Comparison of ENCODE assay signal across 8 mouse cellular contexts in genomic region chr14:60086254-60086807, GRCm38 (mm10).
DNase-seq lines count a peak whose midpoint lies in the region; ATAC-seq lines count a peak whose summit lies in the region.

No protein-coding gene starts in this region.

- no peaks in the 10 kb centered on the region for H3K9me3 ChIP-seq in heart, embryonic 12.5 days (replicated peaks)
- H3K9me3 ChIP-seq in hindbrain, embryonic 13.5 days, result no peaks in the 10 kb centered on the region
- no peaks in the 10 kb centered on the region for H3K9me3 ChIP-seq in midbrain, embryonic 11.5 days (ENCODE audit: control insufficient read depth, low read length)

- no peak for DNase-seq in heart, postnatal 36 days
- DNase-seq in Muller cell, postnatal 12 days (ENCODE audit: inconsistent ontology term), result peak; percentile 3
- peak; percentile 92 for DNase-seq in midbrain, embryonic 11.5 days (ENCODE audit: low spot score, missing footprints)
- DNase-seq in B cell, adult 2 months, result no peak
- DNase-seq in frontal cortex, postnatal 25 days (ENCODE audit: low spot score in 2 of 2), result no peak
- no peak for DNase-seq in retina, embryonic 14.5 days (ENCODE audit: low spot score)

- WGBS in heart, embryonic 12.5 days, result 4% methylated on average over 21 of the region's 21 CpGs
- WGBS in hindbrain, embryonic 13.5 days, result 2% methylated on average over 21 of the region's 21 CpGs
- WGBS in midbrain, embryonic 11.5 days, result 4% methylated on average over 21 of the region's 21 CpGs

- peak overlapping the region; percentile 47 for H3K4me3 ChIP-seq in heart, embryonic 12.5 days
- peak overlapping the region; percentile 55 for H3K4me3 ChIP-seq in hindbrain, embryonic 13.5 days
- peak overlapping the region; percentile 45 for H3K4me3 ChIP-seq in midbrain, embryonic 11.5 days (ENCODE audit: low read depth, low read length)

- H3K36me3 ChIP-seq in heart, embryonic 12.5 days, result no peaks in the 10 kb centered on the region
- no peaks in the 10 kb centered on the region for H3K36me3 ChIP-seq in hindbrain, embryonic 13.5 days
- no peaks in the 10 kb centered on the region for H3K36me3 ChIP-seq in midbrain, embryonic 11.5 days (ENCODE audit: control insufficient read depth, insufficient read depth, low read length)

- no peak; the same call in 1 of the 2 replicates for ATAC-seq in heart, embryonic 12.5 days (ENCODE audit: insufficient number of reproducible peaks, low FRiP score)
- ATAC-seq in hindbrain, embryonic 13.5 days (ENCODE audit: low FRiP score), result peak; percentile 82
- ATAC-seq in midbrain, embryonic 11.5 days (ENCODE audit: low FRiP score), result peak; percentile 38

- H3K4me1 ChIP-seq in heart, embryonic 12.5 days (replicated peaks), result peaks cover 12% of the 10 kb centered on the region
- H3K4me1 ChIP-seq in hindbrain, embryonic 13.5 days (replicated peaks), result peaks cover 28% of the 10 kb centered on the region
- peaks cover 2% of the 10 kb centered on the region; the same call in 1 of the 2 replicates for H3K4me1 ChIP-seq in midbrain, embryonic 11.5 days (ENCODE audit: control insufficient read depth, insufficient read depth, low read length)

- intact Hi-C loops in heart, postnatal 36 days (cut with DNase I), result no loop called here

- no peak overlapping the region for H3K27ac ChIP-seq in heart, embryonic 12.5 days (ENCODE audit: poor library complexity, severe bottlenecking)
- H3K27ac ChIP-seq in hindbrain, embryonic 13.5 days, result no peak overlapping the region
- H3K27ac ChIP-seq in midbrain, embryonic 11.5 days (ENCODE audit: low read depth, low read length), result no peak overlapping the region

- H3K9ac ChIP-seq in heart, embryonic 12.5 days, result peak overlapping the region; percentile 31; the same call in 1 of the 2 replicates
- peak overlapping the region; percentile 79 for H3K9ac ChIP-seq in hindbrain, embryonic 13.5 days
- peak overlapping the region; percentile 55 for H3K9ac ChIP-seq in midbrain, embryonic 11.5 days (ENCODE audit: low read length)

- peak overlapping the region; percentile 86 for H3K4me2 ChIP-seq in heart, embryonic 12.5 days
- peak overlapping the region; percentile 71 for H3K4me2 ChIP-seq in hindbrain, embryonic 13.5 days
- peak overlapping the region; percentile 85 for H3K4me2 ChIP-seq in midbrain, embryonic 11.5 days

- peaks cover 21% of the 10 kb centered on the region; the same call in 1 of the 2 replicates for H3K27me3 ChIP-seq in heart, embryonic 12.5 days (replicated peaks)
- H3K27me3 ChIP-seq in hindbrain, embryonic 13.5 days, result no peaks in the 10 kb centered on the region
- H3K27me3 ChIP-seq in midbrain, embryonic 11.5 days (ENCODE audit: control insufficient read depth, insufficient read depth, low read length), result no peaks in the 10 kb centered on the region

Comparison
In these comparisons a context has a peak if more than half of its experiments do, and no peak if none do; other contexts are left out.
1. DNase-seq: peak in Muller cell, postnatal 12 days (single experiment) and midbrain, embryonic 11.5 days (single experiment); none in heart, postnatal 36 days (0 of 2), B cell, adult 2 months (0 of 2), frontal cortex, postnatal 25 days (0 of 2) and retina, embryonic 14.5 days (single experiment).
2. Peak in every context shown above with its lines, with median percentiles within 50 percentile points of each other: H3K4me2 ChIP-seq, H3K4me3 ChIP-seq and H3K9ac ChIP-seq.